Mouse (Mus musculus): ENCODE measurements around the gene Fam104a.

The Fam104a gene

DNA sequence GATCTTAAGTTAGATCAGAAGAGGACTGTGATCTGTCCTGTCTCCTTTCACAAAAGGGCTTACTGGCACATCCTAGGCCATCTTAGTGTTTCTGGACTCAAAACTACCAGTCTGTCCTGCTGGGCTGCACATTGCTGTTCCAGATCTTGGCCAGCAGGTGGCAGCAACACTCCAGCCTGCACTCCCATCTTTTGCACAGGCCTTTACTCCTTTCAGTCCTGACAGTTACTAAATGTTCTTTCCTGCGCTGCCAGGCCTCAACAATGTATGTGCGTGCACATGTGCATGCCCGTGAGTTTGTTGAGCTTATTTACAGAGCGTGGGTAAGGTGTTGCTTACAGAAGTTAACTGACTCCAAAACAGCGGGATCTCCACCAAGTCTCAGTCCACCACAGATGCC, 19.8 kb upstream of the Fam104a start:
- peak; percentile 69 for DNase-seq (ENCODE audit: low read depth, low spot score)

DNA sequence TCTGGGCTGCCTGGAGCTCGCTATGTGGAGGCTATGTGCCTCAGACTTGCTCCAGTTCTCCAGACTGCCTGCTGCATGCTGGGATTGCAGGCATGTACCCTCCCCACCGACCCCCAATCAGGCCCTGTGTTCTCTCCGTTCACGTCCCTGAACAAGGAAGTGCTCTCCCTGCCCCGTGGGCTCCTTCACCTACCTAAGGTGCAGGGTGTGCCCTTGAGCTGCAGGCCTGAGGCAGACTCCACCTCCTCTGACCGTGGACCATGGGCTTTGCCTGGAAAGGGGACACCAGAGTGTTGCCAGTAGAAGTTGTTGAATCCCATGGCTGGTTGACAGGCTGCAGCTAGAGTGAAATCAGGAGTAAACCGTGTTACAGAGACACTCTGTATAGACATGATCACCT, 15.7 kb upstream of the Fam104a start:
- no peak for DNase-seq (ENCODE audit: low read depth, low spot score)

GRCm38 (mm10) chr11:113698013-113698545, 14.1 kb upstream of the Fam104a start:
- no peak for DNase-seq (ENCODE audit: low read depth, low spot score)

GRCm38 (mm10) chr11:113697571-113697970, 13.6 kb upstream of the Fam104a start:
- no peak for DNase-seq (ENCODE audit: low read depth, low spot score)

DNA sequence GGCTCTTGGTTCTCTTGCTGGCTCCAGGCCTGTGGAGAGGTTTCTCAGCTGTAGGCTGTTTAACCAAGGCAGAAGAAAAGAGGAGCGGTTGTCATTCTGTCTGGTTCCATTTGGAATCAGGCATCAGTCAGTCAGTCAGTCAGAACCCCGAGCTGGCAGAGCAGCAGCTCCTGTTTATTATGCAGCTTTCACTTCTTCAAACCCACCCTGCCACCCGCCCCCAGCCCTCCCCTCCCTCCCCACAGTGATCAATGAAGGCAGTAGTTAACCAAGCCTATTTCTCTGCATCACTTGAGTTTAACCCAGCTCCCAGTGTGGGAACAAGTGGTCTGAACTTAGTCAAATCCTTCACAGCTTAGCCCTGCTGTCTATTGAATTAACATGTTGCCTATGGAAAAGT, 7.9 kb upstream of the Fam104a start:
- peak; percentile 62 for DNase-seq (ENCODE audit: low read depth, low spot score)

DNA sequence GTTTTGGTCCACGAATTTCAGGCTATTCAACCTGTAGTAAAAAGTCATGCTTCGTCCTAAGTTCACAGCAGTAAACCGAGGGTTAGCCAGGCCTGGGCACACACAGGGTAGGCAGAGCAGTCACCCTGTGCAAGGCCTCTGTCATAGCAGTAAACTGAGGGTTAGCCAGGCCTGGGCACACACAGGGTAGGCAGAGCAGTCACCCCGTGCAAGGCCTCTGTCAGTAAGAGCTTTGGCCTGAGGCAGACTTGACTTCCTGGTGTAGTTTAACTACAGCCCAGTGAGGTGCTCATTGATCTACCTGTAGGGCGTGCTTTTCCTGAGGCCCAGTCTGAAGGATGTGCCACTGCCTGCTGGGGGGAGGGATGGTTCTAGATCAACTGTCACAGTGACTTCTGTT, 7.4 kb upstream of the Fam104a start:
- DNase-seq (ENCODE audit: low read depth, low spot score), result no peak

DNA sequence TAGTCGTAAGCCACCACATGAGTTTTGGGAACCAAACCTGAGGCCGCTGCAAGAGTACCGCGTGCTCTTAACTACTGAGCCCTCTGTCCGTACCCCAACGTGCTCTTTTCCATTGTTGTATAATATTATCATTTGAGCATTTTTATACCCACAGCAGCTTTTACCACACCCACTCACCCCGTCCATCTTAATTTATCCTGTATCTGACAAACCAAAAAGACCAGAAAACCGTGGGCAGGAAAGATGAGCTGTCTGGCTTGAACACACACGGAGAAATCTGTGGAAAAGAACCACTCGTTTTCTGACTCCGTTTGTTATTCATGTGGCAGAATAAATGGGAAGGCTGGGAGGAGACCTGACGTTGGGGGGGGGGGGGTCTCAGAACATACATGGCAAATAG, 6.6 kb upstream of the Fam104a start:
- no peak for DNase-seq (ENCODE audit: low read depth, low spot score)

DNA sequence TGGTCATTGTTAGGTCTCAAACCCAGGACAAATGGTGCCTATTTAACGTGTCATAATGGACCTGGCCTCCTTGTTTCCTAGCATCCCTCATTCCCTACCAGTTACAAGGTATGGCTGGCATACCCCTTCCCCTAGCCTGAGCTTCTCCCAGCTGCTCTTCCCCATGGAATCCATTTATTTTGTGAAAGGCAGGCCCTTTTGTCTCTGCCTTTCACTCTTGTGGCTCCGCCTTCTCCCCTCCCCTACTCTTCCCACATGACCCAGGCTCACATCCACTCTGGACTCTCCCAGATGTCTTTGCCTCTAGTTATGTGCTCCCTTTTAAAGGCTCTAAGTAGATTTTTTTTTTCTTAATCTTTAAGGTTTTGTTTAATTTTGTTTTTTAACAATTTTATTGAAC, 3.1 kb upstream of the Fam104a start:
- no peak for DNase-seq (ENCODE audit: low read depth, low spot score)

- DNase-seq (ENCODE audit: low read depth, low spot score), result no peak
Measured at GRCm38 (mm10) chr11:113684707-113685426, 912 bp upstream of the Fam104a start.

DNA sequence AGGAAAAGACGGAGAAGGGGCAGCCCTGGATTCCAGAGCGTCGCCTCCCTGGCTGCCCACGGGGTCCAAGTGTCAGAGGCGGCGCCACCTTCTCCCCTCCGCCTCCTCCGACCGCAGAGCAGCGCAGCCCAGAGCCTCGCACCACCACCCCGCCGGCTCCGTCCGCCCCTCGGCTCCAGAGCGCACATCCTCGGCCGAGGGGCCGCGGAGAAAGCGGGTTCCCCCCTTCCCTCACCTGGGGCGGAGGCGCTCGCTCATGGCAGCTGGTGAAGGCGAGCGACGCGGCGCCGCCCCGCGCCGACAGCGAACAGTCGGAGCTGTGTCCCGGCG, 363 bp downstream of the Fam104a start:
- no peak for DNase-seq (ENCODE audit: low read depth, low spot score)

- peak; percentile 83 for DNase-seq (ENCODE audit: low read depth, low spot score)
Measured at GRCm38 (mm10) chr11:113682897-113683626, 893 bp downstream of the Fam104a start.

GRCm38 (mm10) chr11:113681979-113682378, 2.0 kb downstream of the Fam104a start:
- peak; percentile 29 for DNase-seq (ENCODE audit: low read depth, low spot score)

- DNase-seq (ENCODE audit: low read depth, low spot score), result no peak
Measured at GRCm38 (mm10) chr11:113680954-113681353, 3.0 kb downstream of the Fam104a start.

DNA sequence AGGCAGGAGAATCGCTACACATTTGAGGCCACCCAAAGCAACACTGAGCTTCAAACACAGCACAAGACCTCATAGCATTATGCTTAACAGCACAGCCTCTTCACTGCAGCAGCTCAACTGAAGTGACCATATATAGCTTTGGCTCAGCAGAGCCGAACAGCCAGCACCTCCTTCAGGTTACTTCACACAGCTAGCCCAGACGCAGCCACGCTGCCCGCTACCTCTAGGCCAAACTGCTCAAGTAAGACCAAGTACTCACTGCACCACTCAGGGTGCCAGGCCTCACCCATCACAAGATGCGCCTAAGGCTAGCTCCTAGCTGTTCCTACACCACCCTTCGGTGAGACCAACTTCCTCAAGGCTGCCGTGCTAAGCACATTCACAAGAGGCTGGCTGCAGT, 5.6 kb downstream of the Fam104a start:
- DNase-seq (ENCODE audit: low read depth, low spot score), result peak; percentile 83

DNA sequence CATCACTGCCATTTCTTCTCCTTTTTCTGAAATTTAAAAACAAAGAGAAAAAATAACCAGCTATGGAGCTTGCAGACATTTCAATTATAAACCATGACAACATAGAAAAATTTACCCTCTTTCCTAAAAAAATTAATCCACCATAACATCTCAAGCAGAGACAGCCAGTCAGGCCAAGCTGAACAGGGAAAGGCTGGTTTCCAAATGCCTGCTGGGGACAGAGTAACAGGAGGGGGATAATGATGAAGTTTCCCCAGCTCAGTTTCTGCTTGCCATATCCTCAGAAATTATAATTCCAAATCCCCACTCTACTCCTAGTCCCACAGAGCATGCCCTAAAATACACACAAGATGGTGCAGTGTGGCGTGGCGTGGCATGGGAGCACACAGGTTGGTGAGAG, 6.6 kb downstream of the Fam104a start:
- DNase-seq (ENCODE audit: low read depth, low spot score), result no peak

DNA sequence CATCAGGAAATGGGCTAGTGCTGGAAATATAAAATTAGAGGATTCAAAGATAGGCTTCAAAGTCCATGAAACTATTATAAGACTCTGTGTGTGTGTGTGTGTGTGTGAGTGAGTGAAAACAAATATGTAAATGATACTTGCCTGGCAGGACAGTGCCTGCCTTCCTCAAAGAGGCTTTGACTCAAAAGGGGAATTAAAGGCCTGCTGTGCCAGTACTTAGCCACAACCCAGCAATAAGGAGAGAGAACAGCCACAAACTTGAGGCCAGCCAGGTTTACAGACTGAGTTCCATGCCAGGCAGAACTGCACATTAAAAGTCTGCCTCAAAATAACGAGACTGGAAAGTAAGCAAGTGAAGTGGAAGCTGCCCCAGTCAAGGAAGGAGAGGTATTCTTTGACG, 7.1 kb downstream of the Fam104a start:
- peak; percentile 64 for DNase-seq (ENCODE audit: low read depth, low spot score)

GRCm38 (mm10) chr11:113674595-113674994, 9.4 kb downstream of the Fam104a start:
- DNase-seq (ENCODE audit: low read depth, low spot score), result no peak

DNA sequence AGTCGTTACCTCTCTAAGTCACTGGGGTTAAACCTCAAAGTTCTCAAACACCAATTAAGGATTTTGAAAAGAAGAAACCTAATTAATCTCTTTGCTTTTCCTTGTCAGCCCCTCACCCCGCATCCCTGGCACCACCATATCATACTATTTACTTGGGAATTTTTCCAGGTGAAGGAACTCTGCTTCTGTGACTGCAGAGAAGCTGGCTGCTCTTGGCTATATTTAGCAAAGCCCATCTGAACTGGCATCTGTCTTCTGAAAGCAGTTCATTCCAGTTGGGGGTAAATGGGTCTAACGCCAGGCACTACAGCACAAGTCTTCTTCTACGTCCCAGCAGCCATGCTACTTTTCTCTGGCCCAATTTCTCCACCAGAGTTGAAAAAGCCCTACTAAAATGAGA, 10.3 kb downstream of the Fam104a start:
- DNase-seq (ENCODE audit: low read depth, low spot score), result no peak

- no peak for DNase-seq (ENCODE audit: low read depth, low spot score)
Measured at GRCm38 (mm10) chr11:113669711-113670110, 14.2 kb downstream of the Fam104a start.

GRCm38 (mm10) chr11:113668857-113669256, 15.1 kb downstream of the Fam104a start:
- DNase-seq (ENCODE audit: low read depth, low spot score), result no peak

DNA sequence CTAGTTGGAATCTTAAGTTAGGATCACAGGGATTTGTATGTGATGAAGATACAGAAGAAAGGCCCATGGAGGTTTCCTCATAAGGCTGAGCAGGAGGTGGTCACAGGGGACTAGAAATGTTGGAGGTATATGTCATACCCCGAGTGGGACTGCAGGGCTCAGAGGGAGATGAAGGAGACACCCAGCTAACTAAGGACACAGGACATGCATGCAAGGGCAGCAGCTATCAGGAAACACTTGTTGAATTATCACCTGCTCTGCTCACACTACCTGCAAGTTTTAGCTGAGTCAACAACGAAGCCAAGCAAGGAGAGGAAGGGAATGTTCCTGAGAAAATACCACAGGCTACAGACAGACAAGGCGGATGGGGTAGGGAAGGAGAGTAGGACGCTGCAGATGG, 16.3 kb downstream of the Fam104a start:
- no peak for DNase-seq (ENCODE audit: low read depth, low spot score)

- DNase-seq (ENCODE audit: low read depth, low spot score), result no peak
Measured at GRCm38 (mm10) chr11:113667122-113667521, 16.8 kb downstream of the Fam104a start.

DNA sequence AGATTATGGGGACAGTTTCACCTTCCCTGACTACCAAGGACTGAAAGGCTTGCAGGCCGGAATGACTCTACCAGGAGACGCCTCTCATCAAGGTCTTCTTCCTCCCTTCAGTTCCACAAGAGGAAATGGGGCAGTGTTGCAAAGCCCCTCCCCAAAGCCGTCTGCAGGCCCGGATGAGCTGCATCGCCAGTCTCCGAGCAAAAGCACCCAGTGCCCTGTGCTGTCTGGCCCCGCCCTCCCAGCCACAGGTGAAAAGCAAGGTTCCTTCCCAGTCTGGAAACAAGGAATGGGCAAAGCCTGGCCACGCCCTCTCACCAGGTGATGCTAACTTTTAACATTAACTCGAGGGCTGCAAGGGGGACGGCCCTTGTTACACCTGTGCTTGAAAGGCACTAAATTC, 17.3 kb downstream of the Fam104a start:
- DNase-seq (ENCODE audit: low read depth, low spot score), result no peak

Measured in A20 (cell line).